Mouse (Mus musculus): Measurements from ENCODE around the gene Zfp629. TPM values are rescaled to one million over a fixed set of nuclear protein-coding genes. Genes with fewer than 3 reads are reported as not detected.

The Zfp629 gene
- total and polyA plus RNA-seq, 3 experiments: 9.0 to 23.2 (median 11.3) TPM

DNA sequence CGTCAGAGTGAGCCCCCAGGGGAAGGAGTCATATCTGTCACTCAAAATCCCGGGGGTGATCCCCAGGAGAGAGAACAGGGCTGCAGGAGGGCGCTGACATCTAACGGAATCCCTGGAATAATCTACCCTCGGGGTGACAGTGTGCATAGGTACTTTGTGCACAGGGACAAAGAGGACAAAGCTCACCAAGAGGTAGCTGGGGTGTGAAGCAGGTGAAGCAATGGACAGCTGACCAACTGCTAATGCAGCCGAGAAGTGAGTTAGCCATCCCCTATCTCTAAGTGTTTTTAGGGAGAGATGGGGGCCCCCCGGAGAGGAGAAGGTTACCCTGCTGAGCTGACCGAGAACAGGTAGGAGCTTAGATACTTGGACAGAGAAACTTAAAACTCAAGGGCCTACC lies 1.5 kb downstream of the Zfp629 start:
- H3K9me3 ChIP-seq (replicated peaks): peaks cover 8% of the 10 kb centered on the region
- H3K27me3 ChIP-seq (ENCODE audit: insufficient read depth, low read length): peaks cover 19% of the 10 kb centered on the region; the same call in 1 of the 2 replicates
- TF ChIP-seq GATA1 (IDR thresholded peaks at IDR 0.05; ENCODE audit: borderline replicate concordance, low read length): no peak
- TF ChIP-seq GATA2 (IDR thresholded peaks at IDR 0.05; ENCODE audit: borderline replicate concordance, low read depth, low read length): no peak
- TF ChIP-seq CTCF (IDR thresholded peaks at IDR 0.05; ENCODE audit: low read depth, low read length): no peak
- TF ChIP-seq POLR2AphosphoS5 (IDR thresholded peaks at IDR 0.05; ENCODE audit: insufficient replicate concordance, low read depth, low read length): no peak
- TF ChIP-seq TAL1 (conservative IDR thresholded peaks at IDR 0.05; ENCODE audit: low read depth, low read length): no peak
- H3K36me3 ChIP-seq (replicated peaks): peaks cover 39% of the 10 kb centered on the region
- peaks cover 17% of the 10 kb centered on the region for H3K4me1 ChIP-seq (ENCODE audit: insufficient read depth, low read depth, low read length)
- H3K4me3 ChIP-seq (ENCODE audit: low read depth, low read length): peak overlapping the region; percentile 71
- ATAC-seq (ENCODE audit: extremely low read depth, insufficient number of reproducible peaks, low FRiP score, poor library complexity, severe bottlenecking): no peak
- DNase-seq (ENCODE audit: low spot score): no peak

DNA sequence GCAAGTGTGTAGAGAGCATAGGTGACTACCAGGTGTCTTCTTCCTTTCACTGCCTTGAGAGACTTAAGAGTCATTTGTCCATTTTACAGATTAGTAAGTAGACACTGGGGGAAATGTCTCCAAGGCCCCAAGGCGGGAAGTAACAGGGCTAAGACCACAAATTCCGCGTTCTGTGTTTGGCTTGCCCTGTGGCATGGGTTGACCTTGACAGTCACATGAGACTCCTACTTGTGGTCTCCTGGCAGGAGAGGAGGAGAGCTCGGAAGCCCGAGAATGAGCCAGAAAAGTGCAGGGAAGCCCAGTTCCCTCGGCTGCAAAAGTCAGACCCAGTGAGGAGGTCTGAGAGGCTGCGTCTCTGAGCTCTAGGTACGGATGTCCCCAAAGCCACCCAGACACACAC lies 2.1 kb downstream of the Zfp629 start:
- peaks cover 17% of the 10 kb centered on the region for H3K4me1 ChIP-seq (ENCODE audit: insufficient read depth, low read depth, low read length)
- H3K27me3 ChIP-seq (ENCODE audit: insufficient read depth, low read length): peaks cover 21% of the 10 kb centered on the region; the same call in 1 of the 2 replicates
- H3K36me3 ChIP-seq (replicated peaks): peaks cover 45% of the 10 kb centered on the region
- peaks cover 8% of the 10 kb centered on the region for H3K9me3 ChIP-seq (replicated peaks)
- no peak for TF ChIP-seq GATA1 (IDR thresholded peaks at IDR 0.05; ENCODE audit: borderline replicate concordance, low read length)
- TF ChIP-seq CTCF (IDR thresholded peaks at IDR 0.05; ENCODE audit: low read depth, low read length): no peak
- TF ChIP-seq POLR2AphosphoS5 (IDR thresholded peaks at IDR 0.05; ENCODE audit: insufficient replicate concordance, low read depth, low read length): no peak
- no peak for TF ChIP-seq TAL1 (conservative IDR thresholded peaks at IDR 0.05; ENCODE audit: low read depth, low read length)
- TF ChIP-seq GATA2 (IDR thresholded peaks at IDR 0.05; ENCODE audit: borderline replicate concordance, low read depth, low read length): no peak
- DNase-seq (ENCODE audit: low spot score): no peak
- ATAC-seq (ENCODE audit: extremely low read depth, insufficient number of reproducible peaks, low FRiP score, poor library complexity, severe bottlenecking): no peak
- H3K4me3 ChIP-seq (ENCODE audit: low read depth, low read length): no peak overlapping the region

DNA sequence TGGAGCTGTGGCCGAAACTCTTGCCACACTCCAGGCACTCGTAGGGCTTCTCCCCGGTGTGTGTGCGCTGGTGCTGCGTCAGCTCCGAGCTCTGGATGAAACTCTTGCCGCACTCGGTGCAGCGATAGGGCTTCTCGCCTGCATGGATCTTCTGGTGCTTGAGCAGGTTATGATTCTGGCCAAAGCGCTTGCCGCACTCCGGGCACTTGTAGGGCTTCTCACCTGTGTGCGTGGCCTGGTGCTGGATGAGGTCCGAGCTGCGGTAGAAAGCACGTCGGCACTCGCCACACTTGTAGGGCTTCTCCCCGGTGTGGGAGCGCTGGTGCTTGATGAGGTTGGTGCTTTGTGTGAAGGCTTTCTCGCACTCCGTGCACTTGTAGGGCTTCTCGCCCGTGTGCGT lies 4.0 kb downstream of the Zfp629 start:
- Histone ChIP-seq H3K27me3 (ENCODE audit: insufficient read depth, low read length) (peaks cover 24% of the 10 kb centered on the region; the same call in 1 of the 2 replicates), H3K9me3 (replicated peaks) (peaks cover 8% of the 10 kb centered on the region), H3K4me1 (ENCODE audit: insufficient read depth, low read depth, low read length) (peaks cover 17% of the 10 kb centered on the region), H3K36me3 (replicated peaks) (peaks cover 57% of the 10 kb centered on the region), H3K4me3 (ENCODE audit: low read depth, low read length) (no peak overlapping the region)
- TF ChIP-seq CTCF (IDR thresholded peaks at IDR 0.05; ENCODE audit: low read depth, low read length) (no peak), GATA2 (IDR thresholded peaks at IDR 0.05; ENCODE audit: borderline replicate concordance, low read depth, low read length) (no peak), POLR2AphosphoS5 (IDR thresholded peaks at IDR 0.05; ENCODE audit: insufficient replicate concordance, low read depth, low read length) (no peak), TAL1 (conservative IDR thresholded peaks at IDR 0.05; ENCODE audit: low read depth, low read length) (no peak), GATA1 (IDR thresholded peaks at IDR 0.05; ENCODE audit: borderline replicate concordance, low read length) (no peak)
- ATAC-seq (ENCODE audit: extremely low read depth, insufficient number of reproducible peaks, low FRiP score, poor library complexity, severe bottlenecking) (no peak), DNase-seq (ENCODE audit: low spot score) (no peak)

DNA sequence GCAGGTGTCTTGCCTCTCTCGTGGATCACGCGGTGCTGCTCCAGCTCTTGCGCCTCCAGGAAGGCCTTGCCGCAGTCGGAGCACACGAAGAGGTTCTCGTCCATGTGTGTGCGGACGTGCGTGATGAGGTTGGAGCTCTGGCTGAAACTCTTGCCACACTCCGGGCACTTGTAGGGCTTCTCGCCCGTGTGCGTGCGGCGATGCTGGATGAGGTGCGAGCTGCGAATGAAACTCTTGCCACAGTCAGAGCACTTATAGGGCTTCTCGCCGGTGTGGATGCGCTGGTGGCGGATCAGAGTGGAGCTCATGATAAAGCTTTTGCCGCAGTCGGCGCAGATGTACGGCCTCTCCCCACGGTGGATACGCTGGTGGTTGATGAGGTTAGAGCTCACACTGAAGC lies 4.6 kb downstream of the Zfp629 start:
- no peak for DNase-seq (ENCODE audit: low spot score)
- H3K9me3 ChIP-seq (replicated peaks): peaks cover 8% of the 10 kb centered on the region
- TF ChIP-seq TAL1 (conservative IDR thresholded peaks at IDR 0.05; ENCODE audit: low read depth, low read length): no peak
- TF ChIP-seq GATA2 (IDR thresholded peaks at IDR 0.05; ENCODE audit: borderline replicate concordance, low read depth, low read length): no peak
- TF ChIP-seq GATA1 (IDR thresholded peaks at IDR 0.05; ENCODE audit: borderline replicate concordance, low read length): no peak
- no peak for TF ChIP-seq POLR2AphosphoS5 (IDR thresholded peaks at IDR 0.05; ENCODE audit: insufficient replicate concordance, low read depth, low read length)
- no peak for TF ChIP-seq CTCF (IDR thresholded peaks at IDR 0.05; ENCODE audit: low read depth, low read length)
- H3K36me3 ChIP-seq (replicated peaks): peaks cover 60% of the 10 kb centered on the region
- no peak for ATAC-seq (ENCODE audit: extremely low read depth, insufficient number of reproducible peaks, low FRiP score, poor library complexity, severe bottlenecking)
- H3K27me3 ChIP-seq (ENCODE audit: insufficient read depth, low read length): peaks cover 24% of the 10 kb centered on the region; the same call in 1 of the 2 replicates
- H3K4me3 ChIP-seq (ENCODE audit: low read depth, low read length): no peak overlapping the region
- peaks cover 16% of the 10 kb centered on the region for H3K4me1 ChIP-seq (ENCODE audit: insufficient read depth, low read depth, low read length)

DNA sequence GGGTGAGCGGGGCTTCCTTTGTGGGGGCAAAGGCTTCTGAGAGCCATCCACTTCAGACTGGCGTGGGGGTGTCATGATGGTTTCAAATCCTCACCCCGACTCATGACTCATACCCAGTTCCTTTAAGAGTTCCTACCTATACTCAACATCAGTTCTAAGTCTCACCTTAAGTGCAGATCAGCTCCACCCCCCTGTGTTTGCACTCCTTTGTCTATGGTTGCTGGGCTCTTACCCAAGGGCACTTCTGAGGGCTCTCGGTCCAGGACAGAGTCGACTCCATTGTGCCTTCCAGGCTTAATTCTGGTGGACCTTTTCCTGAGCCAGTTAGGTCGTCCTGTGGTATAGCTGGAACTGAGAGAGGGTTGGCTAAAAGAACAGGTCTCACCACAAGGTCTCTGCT lies 8.4 kb downstream of the Zfp629 start:
- peaks cover 5% of the 10 kb centered on the region for H3K9me3 ChIP-seq (replicated peaks)
- ATAC-seq (ENCODE audit: extremely low read depth, insufficient number of reproducible peaks, low FRiP score, poor library complexity, severe bottlenecking): no peak
- DNase-seq (ENCODE audit: low spot score): no peak
- TF ChIP-seq POLR2AphosphoS5 (IDR thresholded peaks at IDR 0.05; ENCODE audit: insufficient replicate concordance, low read depth, low read length): no peak
- TF ChIP-seq CTCF (IDR thresholded peaks at IDR 0.05; ENCODE audit: low read depth, low read length): no peak
- no peak for TF ChIP-seq GATA2 (IDR thresholded peaks at IDR 0.05; ENCODE audit: borderline replicate concordance, low read depth, low read length)
- TF ChIP-seq TAL1 (conservative IDR thresholded peaks at IDR 0.05; ENCODE audit: low read depth, low read length): no peak
- no peak for TF ChIP-seq GATA1 (IDR thresholded peaks at IDR 0.05; ENCODE audit: borderline replicate concordance, low read length)
- no peak overlapping the region for H3K4me3 ChIP-seq (ENCODE audit: low read depth, low read length)
- H3K4me1 ChIP-seq (ENCODE audit: insufficient read depth, low read depth, low read length): peaks cover 4% of the 10 kb centered on the region; the same call in 1 of the 2 replicates
- H3K27me3 ChIP-seq (ENCODE audit: insufficient read depth, low read length): peaks cover 22% of the 10 kb centered on the region; the same call in 1 of the 2 replicates
- peaks cover 84% of the 10 kb centered on the region for H3K36me3 ChIP-seq (replicated peaks)

DNA sequence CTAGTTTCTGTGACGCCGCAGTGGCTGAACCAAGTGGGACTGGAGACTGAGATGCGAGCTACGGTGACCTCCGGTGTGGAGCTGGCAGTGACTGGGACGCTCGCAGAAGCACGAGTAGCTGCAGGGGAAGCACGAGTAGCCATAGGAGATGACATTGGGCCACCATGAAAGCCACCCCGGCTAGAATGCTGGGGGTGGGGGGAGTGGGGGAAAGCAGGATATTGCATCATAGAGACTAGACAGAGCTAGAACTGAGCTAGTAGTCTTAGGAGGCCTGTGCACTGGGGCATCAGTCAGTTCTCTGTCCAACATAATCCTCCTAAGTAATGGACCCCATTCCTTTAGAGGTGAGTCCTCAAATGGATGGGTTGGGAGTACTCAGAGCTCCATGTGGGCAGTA lies 11.3 kb downstream of the Zfp629 start:
- peaks cover 86% of the 10 kb centered on the region for H3K36me3 ChIP-seq (replicated peaks)
- no peak overlapping the region for H3K4me3 ChIP-seq (ENCODE audit: low read depth, low read length)
- peaks cover 4% of the 10 kb centered on the region; the same call in 1 of the 2 replicates for H3K4me1 ChIP-seq (ENCODE audit: insufficient read depth, low read depth, low read length)
- DNase-seq (ENCODE audit: low spot score) (no peak), ATAC-seq (ENCODE audit: extremely low read depth, insufficient number of reproducible peaks, low FRiP score, poor library complexity, severe bottlenecking) (no peak)
- TF ChIP-seq TAL1 (conservative IDR thresholded peaks at IDR 0.05; ENCODE audit: low read depth, low read length) (no peak), POLR2AphosphoS5 (IDR thresholded peaks at IDR 0.05; ENCODE audit: insufficient replicate concordance, low read depth, low read length) (no peak), GATA1 (IDR thresholded peaks at IDR 0.05; ENCODE audit: borderline replicate concordance, low read length) (no peak), CTCF (IDR thresholded peaks at IDR 0.05; ENCODE audit: low read depth, low read length) (no peak), GATA2 (IDR thresholded peaks at IDR 0.05; ENCODE audit: borderline replicate concordance, low read depth, low read length) (no peak)
- H3K9me3 ChIP-seq (replicated peaks): no peaks in the 10 kb centered on the region
- peaks cover 5% of the 10 kb centered on the region; the same call in 1 of the 2 replicates for H3K27me3 ChIP-seq (ENCODE audit: insufficient read depth, low read length)
